Mouse (Mus musculus) stomach, postnatal 0 days (tissue): Measurements from ENCODE around the gene Cox7a2l.

Experiments
- CTCF ChIP-seq: IDR thresholded peaks from 2 replicates; pipeline ENCODE4 v1.5.1; 2016; ENCODE audit warnings: antibody characterized with exemption, low read depth, mild to moderate bottlenecking, moderate library complexity
- EP300 ChIP-seq: optimal IDR thresholded peaks from 2 replicates; pipeline ENCODE3; 2016; ENCODE audit warnings: antibody characterized with exemption

GRCm38 (mm10) chr17:83526091-83526561, 9.0 kb upstream of the Cox7a2l start:
- TF ChIP-seq CTCF (no peak), EP300 (no peak)
